Mouse (Mus musculus): ENCODE measurements at regions not wholly inside any gene's neighbourhood (a gene's known extent, or its start where the extent isn't known, plus 50 kb on each side); places are given as distances from the start of the nearest gene placed in this dataset.
A peak's percentile ranks its signal among the peaks of the same experiment; 100 is the strongest.

DNA sequence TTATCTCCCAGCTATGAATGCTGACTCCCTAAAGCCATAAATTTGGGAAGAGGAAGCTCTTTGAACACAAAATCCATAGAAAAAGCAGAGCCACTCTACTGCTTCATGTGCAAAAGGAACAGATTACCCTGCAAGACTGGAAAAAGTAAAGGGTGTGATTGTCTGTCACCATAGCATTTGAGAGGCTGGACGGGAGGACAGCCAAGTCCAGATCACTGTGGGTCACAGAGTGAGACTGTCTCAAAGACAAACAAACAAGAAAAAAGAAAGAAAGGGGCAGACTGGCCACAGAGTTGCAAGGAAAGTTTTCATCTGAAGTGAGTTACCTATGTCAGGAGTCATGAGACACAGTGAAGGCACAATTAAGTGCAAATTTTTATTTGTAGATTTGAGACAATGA, 150.7 kb upstream of the Ccn2 start:
- DNase-seq = no peak

- no peak for DNase-seq
These were observed 150.2 kb upstream of the Ccn2 start for GRCm38 (mm10) chr10:24445036-24445435.

- peak in 1 of 2 experiments; percentile 29 for DNase-seq
These were observed 149.1 kb upstream of the Ccn2 start for GRCm38 (mm10) chr10:24446168-24446567.

GRCm38 (mm10) chr10:24447135-24447534, 148.1 kb upstream of the Ccn2 start:
- DNase-seq = peak in 1 of 2 experiments; percentile 27

DNA sequence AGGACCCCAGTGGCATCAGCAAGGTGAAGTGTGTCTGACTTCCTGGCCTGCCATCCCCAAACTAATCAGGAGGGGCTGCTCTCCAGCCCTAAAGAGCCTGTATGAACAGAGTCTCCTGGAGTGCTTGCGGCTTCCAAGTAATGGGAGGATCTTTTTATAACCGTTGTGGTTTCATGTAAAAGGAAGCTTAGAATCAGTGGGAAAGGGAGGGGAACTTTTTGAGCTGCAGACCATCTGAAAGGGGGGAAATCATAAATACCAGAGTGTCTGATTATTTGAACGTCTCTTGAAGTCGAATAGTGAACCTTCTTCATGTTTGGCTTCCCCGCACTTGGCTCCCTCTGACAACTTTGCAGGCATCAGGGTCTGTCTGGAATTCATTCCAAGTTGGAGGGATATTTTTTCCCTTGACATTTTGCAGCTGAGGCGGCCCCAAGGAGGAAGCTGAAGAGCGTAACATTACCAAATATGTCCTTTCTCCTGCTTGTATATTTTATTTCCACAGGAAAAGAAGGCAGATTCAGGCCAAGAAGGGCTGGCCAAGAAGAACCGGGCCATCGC, 147.2 kb upstream of the Ccn2 start:
- DNase-seq = peak in 1 of 2 experiments; percentile 23

DNA sequence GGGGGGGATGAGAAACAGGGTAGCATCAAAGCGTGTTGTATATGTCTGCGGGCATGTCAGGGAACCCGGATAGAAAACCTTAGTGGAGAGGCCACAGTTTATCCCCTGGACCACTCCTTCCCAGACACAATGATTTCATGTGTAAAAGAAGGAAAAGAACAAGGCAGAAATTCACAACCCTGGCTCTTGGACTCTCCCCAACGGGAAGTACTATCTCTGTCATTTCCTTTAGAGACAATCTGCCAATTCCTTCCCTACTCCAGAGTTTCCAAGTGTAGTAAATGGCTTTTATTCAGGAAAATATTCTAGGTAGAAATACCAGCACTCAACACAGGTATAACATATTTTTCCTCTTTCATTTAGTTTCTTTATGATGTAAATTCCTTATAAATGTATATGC, 141.7 kb upstream of the Ccn2 start:
- no peak for DNase-seq

DNA sequence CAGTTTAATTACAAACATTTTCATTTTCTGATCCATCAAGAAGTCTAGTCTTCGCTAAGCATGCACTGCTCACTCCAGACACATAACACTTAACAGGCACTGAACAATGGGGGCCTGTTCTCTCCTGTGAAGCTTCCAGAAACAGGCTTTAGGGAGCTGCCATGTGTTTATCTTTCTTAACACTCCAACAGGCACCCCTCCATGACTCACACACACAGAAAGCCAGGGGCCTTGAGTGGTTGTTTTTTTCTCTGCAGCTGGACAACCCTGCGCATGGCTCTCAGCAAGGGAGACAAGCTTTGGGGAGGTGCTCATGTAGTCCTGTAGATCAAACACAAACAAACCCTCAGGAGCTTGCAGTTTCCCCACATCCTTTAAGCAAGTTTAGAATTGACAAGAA, 136.6 kb upstream of the Ccn2 start:
- DNase-seq = no peak

GRCm38 (mm10) chr10:24463873-24464272, 131.4 kb upstream of the Ccn2 start:
- DNase-seq = no peak

GRCm38 (mm10) chr10:24464377-24464776, 130.9 kb upstream of the Ccn2 start:
- no peak for DNase-seq

DNA sequence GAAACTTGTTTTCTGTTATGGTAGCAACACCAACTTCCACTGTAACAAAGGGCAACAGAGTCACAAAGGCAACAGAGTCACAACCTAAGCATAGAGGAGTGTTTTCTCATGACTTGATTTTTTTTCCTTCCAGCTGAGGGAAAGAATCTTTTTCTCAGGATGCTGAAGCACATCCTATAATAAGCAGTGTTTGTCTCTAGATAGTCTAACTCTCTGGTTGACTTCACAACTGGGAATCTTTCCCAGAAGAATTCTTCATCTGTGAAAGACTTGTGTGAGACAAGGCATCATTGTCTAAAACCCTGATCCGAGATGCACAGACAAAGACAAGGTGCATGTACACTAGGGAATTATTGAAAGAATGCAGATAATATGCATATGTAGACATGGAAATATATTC, 125.5 kb upstream of the Ccn2 start:
- no peak for DNase-seq

DNA sequence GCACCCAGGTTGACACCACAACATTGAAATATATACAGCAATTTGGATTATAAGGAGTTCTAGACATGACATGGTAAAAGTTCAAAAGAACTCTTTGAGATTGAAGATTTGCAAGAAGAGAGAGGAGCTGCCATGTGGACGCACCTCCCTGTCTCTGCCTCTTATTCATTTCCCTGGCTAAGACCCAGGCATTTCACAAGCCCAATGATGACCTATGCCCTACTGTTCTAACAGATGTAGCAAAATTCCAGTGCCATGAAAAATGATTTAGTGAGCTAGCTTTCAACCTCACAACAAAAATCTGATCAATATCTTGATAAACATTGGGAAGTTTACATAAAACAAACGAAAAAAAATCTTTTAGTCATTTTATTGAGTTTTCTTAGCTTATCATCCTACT, 123.7 kb upstream of the Ccn2 start:
- DNase-seq = peak in 1 of 2 experiments; percentile 35

- no peak for DNase-seq
These were observed 119.0 kb upstream of the Ccn2 start for GRCm38 (mm10) chr10:24476288-24476687.

- DNase-seq = peak; percentile 23 to 26
These were observed 116.7 kb upstream of the Ccn2 start for GRCm38 (mm10) chr10:24478535-24478934.

- DNase-seq = peak; percentile 10 to 18
These were observed 116.1 kb upstream of the Ccn2 start for GRCm38 (mm10) chr10:24479148-24479547.

GRCm38 (mm10) chr10:24481926-24482612, 113.2 kb upstream of the Ccn2 start:
- DNase-seq = no peak

GRCm38 (mm10) chr10:24483053-24483452, 112.2 kb upstream of the Ccn2 start:
- DNase-seq = no peak

DNA sequence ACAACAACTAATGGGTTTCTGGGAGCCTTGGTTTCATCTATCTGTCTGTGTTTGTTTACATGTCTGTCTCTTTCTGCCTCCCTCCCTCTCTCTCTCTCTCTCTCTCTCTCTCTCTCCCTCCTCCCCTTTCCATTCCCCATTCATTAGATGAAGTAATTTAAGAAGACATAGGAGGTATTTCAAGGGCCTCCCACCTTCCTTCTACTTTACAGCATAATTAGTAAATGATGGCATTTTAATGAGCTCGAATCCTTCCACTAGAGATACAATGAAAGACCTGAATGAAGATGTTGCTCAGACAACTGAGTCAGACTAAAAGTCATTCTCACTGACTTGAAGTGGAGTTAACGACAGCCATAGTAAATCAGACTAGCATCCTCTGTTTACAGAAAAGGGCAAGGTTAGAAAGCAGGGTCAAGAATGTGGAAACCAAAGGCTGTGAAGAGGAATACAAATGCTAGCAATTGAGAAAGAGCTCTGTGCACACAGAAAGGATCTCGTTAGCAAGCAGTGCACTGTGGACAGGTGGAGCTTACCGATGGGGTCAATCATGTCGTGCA, 111.1 kb upstream of the Ccn2 start:
- no peak for DNase-seq

- DNase-seq = no peak
These were observed 109.8 kb upstream of the Ccn2 start for GRCm38 (mm10) chr10:24485461-24485860.

DNA sequence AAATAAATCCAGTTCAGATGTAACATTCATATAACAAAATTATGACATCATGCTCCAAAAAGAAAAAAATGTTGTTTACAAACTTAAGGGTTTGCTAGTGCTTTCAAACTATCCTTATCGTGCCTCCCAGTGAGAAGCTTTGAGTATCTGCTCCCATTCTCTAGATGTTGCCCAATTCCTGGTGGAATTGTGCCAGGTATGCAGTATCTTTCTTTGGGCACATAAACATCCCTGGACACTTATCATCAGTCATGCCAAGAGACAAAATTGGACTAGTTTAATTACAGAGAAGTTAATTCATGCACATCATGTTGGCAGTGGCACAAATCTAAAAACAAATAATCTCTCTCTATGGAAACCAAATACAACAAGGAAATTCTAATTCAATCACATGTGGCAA, 109.0 kb upstream of the Ccn2 start:
- peak; percentile 20 to 64 for DNase-seq

DNA sequence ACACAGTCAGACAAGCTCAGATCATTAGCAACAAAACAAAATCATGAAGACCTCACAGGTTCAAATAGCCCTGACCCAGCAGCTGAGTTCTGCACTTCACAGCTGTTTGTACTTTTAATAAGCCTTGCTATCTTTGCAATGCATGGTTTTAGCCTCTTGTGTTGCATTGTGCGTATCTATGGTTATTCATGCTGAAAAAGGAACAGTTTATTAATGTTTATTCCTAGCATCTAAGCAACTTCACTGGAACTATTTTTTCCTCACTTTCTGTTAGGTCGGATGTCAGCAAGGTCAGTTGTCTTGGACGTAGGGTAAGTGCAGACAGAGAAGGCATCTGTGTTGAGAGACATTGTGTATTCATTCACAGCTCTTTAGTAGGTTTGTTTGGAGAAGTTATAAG, 107.3 kb upstream of the Ccn2 start:
- peak in 1 of 2 experiments; percentile 14 for DNase-seq

- no peak for DNase-seq
These were observed 104.8 kb upstream of the Ccn2 start for GRCm38 (mm10) chr10:24490432-24490831.

- no peak for DNase-seq
These were observed 103.4 kb upstream of the Ccn2 start for GRCm38 (mm10) chr10:24491848-24492247.

DNA sequence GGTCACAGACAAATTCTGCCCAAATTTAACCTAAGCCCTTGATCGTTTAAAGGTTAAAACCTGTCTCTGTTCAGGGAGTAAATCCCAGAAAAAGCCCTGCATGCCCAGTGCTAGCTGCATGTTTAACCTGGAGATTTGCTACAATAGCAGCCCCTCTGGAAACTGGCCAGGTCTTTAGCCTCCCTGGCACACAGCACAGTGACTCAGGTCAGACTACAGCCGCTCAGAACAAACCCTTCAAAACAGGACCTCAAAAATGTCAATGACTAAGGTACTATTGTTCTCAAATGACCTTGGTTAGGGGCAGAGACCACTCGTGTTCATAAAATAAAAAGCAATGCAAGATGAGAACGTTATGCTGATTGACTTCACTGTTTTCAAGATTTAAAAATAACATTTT, 101.8 kb upstream of the Ccn2 start:
- peak; percentile 56 to 74 for DNase-seq

- peak; percentile 74 to 83 for DNase-seq
These were observed 101.3 kb upstream of the Ccn2 start for GRCm38 (mm10) chr10:24493936-24494335.

All from lung, adult 18-20 months (tissue).